ENCODE assay signal across 35 mouse cellular contexts in genomic region chr15:97412861-97413260, GRCm38 (mm10).
"Had no signal": no experiment of that assay in that cellular context is flagged by ENCODE, and none has a peak within 500 bp of the region (broad histone marks: within the 10 kb centered on the region; RNA-seq: fewer than 3 reads in every experiment).

No protein-coding gene starts in this region.

- H3K4me2 ChIP-seq: heart, embryonic 11.5 days; heart, embryonic 12.5 days; heart, embryonic 13.5 days; heart, embryonic 15.5 days; hindbrain, embryonic 12.5 days; hindbrain, embryonic 13.5 days; hindbrain, embryonic 14.5 days; hindbrain, embryonic 15.5 days; intestine, embryonic 15.5 days; kidney, embryonic 15.5 days had no signal

- H3K36me3 ChIP-seq: heart, embryonic 10.5 days; heart, embryonic 12.5 days; heart, embryonic 13.5 days; heart, embryonic 15.5 days; hindbrain, embryonic 10.5 days; hindbrain, embryonic 12.5 days; hindbrain, embryonic 13.5 days; hindbrain, embryonic 15.5 days; intestine, embryonic 15.5 days; kidney, embryonic 15.5 days had no signal

- H3K27ac ChIP-seq: heart, embryonic 10.5 days; heart, embryonic 13.5 days; heart, embryonic 15.5 days; hindbrain, embryonic 10.5 days; hindbrain, embryonic 12.5 days; hindbrain, embryonic 13.5 days; hindbrain, embryonic 14.5 days; hindbrain, embryonic 15.5 days; hindbrain, postnatal 0 days; intestine, embryonic 15.5 days; kidney, embryonic 15.5 days; kidney, postnatal 0 days; layer of hippocampus, adult 2 months had no signal

- H3K4me3 ChIP-seq: heart, embryonic 10.5 days; heart, embryonic 12.5 days; heart, embryonic 13.5 days; heart, embryonic 15.5 days; hindbrain, embryonic 10.5 days; hindbrain, embryonic 12.5 days; hindbrain, embryonic 13.5 days; hindbrain, embryonic 15.5 days; intestine, embryonic 15.5 days; kidney, embryonic 15.5 days; layer of hippocampus, adult 2 months had no signal

- H3K9me3 ChIP-seq: heart, embryonic 10.5 days; heart, embryonic 15.5 days; hindbrain, embryonic 12.5 days; hindbrain, embryonic 13.5 days; hindbrain, embryonic 15.5 days; intestine, embryonic 15.5 days; kidney, embryonic 15.5 days had no signal

- H3K4me1 ChIP-seq: heart, embryonic 10.5 days; heart, embryonic 12.5 days; heart, embryonic 13.5 days; heart, embryonic 15.5 days; hindbrain, embryonic 10.5 days; hindbrain, embryonic 12.5 days; hindbrain, embryonic 13.5 days; hindbrain, embryonic 15.5 days; intestine, embryonic 15.5 days; kidney, embryonic 15.5 days had no signal

- H3K9ac ChIP-seq: heart, embryonic 12.5 days; heart, embryonic 13.5 days; heart, embryonic 15.5 days; hindbrain, embryonic 12.5 days; hindbrain, embryonic 13.5 days; hindbrain, embryonic 14.5 days; hindbrain, embryonic 15.5 days; intestine, embryonic 15.5 days; kidney, embryonic 15.5 days had no signal

- H3K27me3 ChIP-seq: heart, embryonic 12.5 days; hindbrain, embryonic 12.5 days; hindbrain, embryonic 13.5 days; hindbrain, embryonic 15.5 days; intestine, embryonic 15.5 days; kidney, embryonic 15.5 days had no signal

- ATAC-seq: hindbrain, embryonic 16.5 days; hindbrain, postnatal 0 days; inflammation-experienced regulatory T-cells, adult 6 months; intestine, embryonic 15.5 days; intestine, embryonic 16.5 days; intestine, postnatal 0 days had no signal

- DNase-seq: heart, postnatal 10 days; heart, postnatal 14 days; heart, postnatal 36 days; heart, postnatal 4 days; kidney, adult 11 months; kidney, adult 18-20 months; kidney, adult 2 months; kidney, adult 8-10 months; kidney, adult 9 months; kidney, postnatal 10 days; kidney, postnatal 14 days; kidney, postnatal 25 days; kidney, postnatal 36 days; kidney, postnatal 4 days; layer of hippocampus, adult 9-11 months; layer of hippocampus, postnatal 36 days had no signal
